Mouse (Mus musculus) ES-Bruce4 (cell line): ENCODE results near the gene Gabarap.

Experiments
- CTCF ChIP-seq: IDR thresholded peaks from one replicate; pipeline ENCODE4 v1.8.1; 2011; ENCODE audit warnings: low read depth, low read length
- POLR2A ChIP-seq: IDR thresholded peaks from one replicate; pipeline ENCODE4 v1.8.1; 2011; ENCODE audit warnings: low read length; ENCODE audit not compliant: insufficient read depth

DNA sequence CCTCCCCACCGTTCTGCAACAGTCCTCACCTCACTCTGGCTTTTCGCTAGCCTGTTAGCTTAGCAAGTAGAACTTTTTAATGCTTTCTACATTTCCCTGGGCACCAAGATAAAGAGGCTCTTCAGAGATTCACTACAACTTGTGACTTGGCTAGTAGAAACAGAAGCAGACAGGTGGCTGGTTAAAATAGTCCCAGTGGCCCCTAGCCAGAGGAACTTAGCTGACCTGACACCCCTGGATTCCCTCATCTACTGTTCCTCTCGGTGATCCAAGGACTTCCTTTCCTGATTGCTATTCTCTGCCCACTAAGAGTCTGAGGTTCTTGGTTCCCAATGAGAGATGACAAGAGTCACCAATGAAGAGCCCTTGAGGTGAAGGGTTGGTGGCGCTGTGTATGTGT is 7.6 kb upstream of the Gabarap start:
- TF ChIP-seq CTCF (no peak), POLR2A (no peak)
